Mouse (Mus musculus): ENCODE results near the gene Acbd4.

The Acbd4 gene

GRCm38 (mm10) chr11:103081631-103082030 is 19.9 kb upstream of the Acbd4 start:
- DNase-seq (ENCODE audit: low read depth, low spot score), result no peak

- no peak for DNase-seq (ENCODE audit: low read depth, low spot score)
Measured at GRCm38 (mm10) chr11:103093306-103093705, 8.2 kb upstream of the Acbd4 start.

GRCm38 (mm10) chr11:103093862-103094833 is 7.3 kb upstream of the Acbd4 start:
- DNase-seq (ENCODE audit: low read depth, low spot score), result peak; percentile 80

- DNase-seq (ENCODE audit: low read depth, low spot score), result peak; percentile 87
Measured at GRCm38 (mm10) chr11:103095107-103095670, 6.3 kb upstream of the Acbd4 start.

GRCm38 (mm10) chr11:103095801-103096200 is 5.7 kb upstream of the Acbd4 start:
- no peak for DNase-seq (ENCODE audit: low read depth, low spot score)

- peak; percentile 70 for DNase-seq (ENCODE audit: low read depth, low spot score)
Measured at GRCm38 (mm10) chr11:103096979-103097894, 4.2 kb upstream of the Acbd4 start.

GRCm38 (mm10) chr11:103098531-103099190 is 2.8 kb upstream of the Acbd4 start:
- DNase-seq (ENCODE audit: low read depth, low spot score), result no peak

- DNase-seq (ENCODE audit: low read depth, low spot score), result no peak
Measured at GRCm38 (mm10) chr11:103099352-103099940, 2.0 kb upstream of the Acbd4 start.

- DNase-seq (ENCODE audit: low read depth, low spot score), result no peak
Measured at GRCm38 (mm10) chr11:103100361-103100760, 1.1 kb upstream of the Acbd4 start.

GRCm38 (mm10) chr11:103101866-103102501 is 502 bp downstream of the Acbd4 start:
- peak; percentile 62 for DNase-seq (ENCODE audit: low read depth, low spot score)

GRCm38 (mm10) chr11:103102725-103103349 is 1.4 kb downstream of the Acbd4 start:
- DNase-seq (ENCODE audit: low read depth, low spot score), result peak; percentile 96

GRCm38 (mm10) chr11:103103621-103104020 is 2.1 kb downstream of the Acbd4 start:
- DNase-seq (ENCODE audit: low read depth, low spot score), result no peak

GRCm38 (mm10) chr11:103104469-103104868 is 3.0 kb downstream of the Acbd4 start:
- no peak for DNase-seq (ENCODE audit: low read depth, low spot score)

GRCm38 (mm10) chr11:103105180-103105725 is 3.8 kb downstream of the Acbd4 start:
- DNase-seq (ENCODE audit: low read depth, low spot score), result no peak

GRCm38 (mm10) chr11:103105810-103106209 is 4.3 kb downstream of the Acbd4 start:
- no peak for DNase-seq (ENCODE audit: low read depth, low spot score)

GRCm38 (mm10) chr11:103106386-103106785 is 4.9 kb downstream of the Acbd4 start:
- peak; percentile 88 for DNase-seq (ENCODE audit: low read depth, low spot score)

GRCm38 (mm10) chr11:103111301-103111700 is 9.8 kb downstream of the Acbd4 start:
- DNase-seq (ENCODE audit: low read depth, low spot score), result no peak

GRCm38 (mm10) chr11:103111881-103112551 is 10.5 kb downstream of the Acbd4 start:
- DNase-seq (ENCODE audit: low read depth, low spot score), result peak; percentile 93

- peak; percentile 79 for DNase-seq (ENCODE audit: low read depth, low spot score)
Measured at GRCm38 (mm10) chr11:103112552-103112912, 11.1 kb downstream of the Acbd4 start.
